Mouse (Mus musculus) thymus, postnatal 25 days (tissue): Measurements from ENCODE around the gene Vipr2.

ENCODE experiments used
- DNase-seq: peaks from one replicate; pipeline ENCODE4 v3.0.0; 2022

The Vipr2 gene

GRCm38 (mm10) chr12:116077074-116077854, at the start of gene Vipr2:
Vipr2 (plus strand) TSS chr12:116077726.
- DNase-seq = peak; percentile 63

- no peak for DNase-seq
Measured at GRCm38 (mm10) chr12:116028095-116028494, 49.4 kb upstream of the Vipr2 start.

- no peak for DNase-seq
Measured at GRCm38 (mm10) chr12:116035346-116035745, 42.2 kb upstream of the Vipr2 start.

- no peak for DNase-seq
Measured at GRCm38 (mm10) chr12:116044785-116045184, 32.7 kb upstream of the Vipr2 start.

GRCm38 (mm10) chr12:116047440-116048377, 29.8 kb upstream of the Vipr2 start, which contains the start of gene Zfp386:
Zfp386 (plus strand) TSS chr12:116047724.
- DNase-seq = peak; percentile 99

- DNase-seq = peak; percentile 24
Measured at GRCm38 (mm10) chr12:116048766-116049165, 28.8 kb upstream of the Vipr2 start.

GRCm38 (mm10) chr12:116049236-116049635, 28.3 kb upstream of the Vipr2 start:
- no peak for DNase-seq

GRCm38 (mm10) chr12:116049701-116050100, 27.8 kb upstream of the Vipr2 start:
- peak; percentile 37 for DNase-seq

GRCm38 (mm10) chr12:116054342-116054741, 23.2 kb upstream of the Vipr2 start:
- no peak for DNase-seq

GRCm38 (mm10) chr12:116056112-116056511, 21.4 kb upstream of the Vipr2 start:
- no peak for DNase-seq

GRCm38 (mm10) chr12:116061561-116062193, 15.8 kb upstream of the Vipr2 start:
- DNase-seq = no peak

GRCm38 (mm10) chr12:116062194-116062583, 15.3 kb upstream of the Vipr2 start:
- DNase-seq = no peak

GRCm38 (mm10) chr12:116063020-116063419, 14.5 kb upstream of the Vipr2 start:
- no peak for DNase-seq

- no peak for DNase-seq
Measured at GRCm38 (mm10) chr12:116071023-116071422, 6.5 kb upstream of the Vipr2 start.

GRCm38 (mm10) chr12:116077855-116078366, 385 bp downstream of the Vipr2 start:
- DNase-seq = no peak

GRCm38 (mm10) chr12:116083125-116083524, 5.6 kb downstream of the Vipr2 start:
- DNase-seq = no peak

- no peak for DNase-seq
Measured at GRCm38 (mm10) chr12:116084294-116084693, 6.8 kb downstream of the Vipr2 start.

- no peak for DNase-seq
Measured at GRCm38 (mm10) chr12:116086951-116087600, 9.6 kb downstream of the Vipr2 start.

GRCm38 (mm10) chr12:116089836-116090235, 12.3 kb downstream of the Vipr2 start:
- no peak for DNase-seq

- no peak for DNase-seq
Measured at GRCm38 (mm10) chr12:116094765-116095555, 17.4 kb downstream of the Vipr2 start.

GRCm38 (mm10) chr12:116096361-116096904, 18.9 kb downstream of the Vipr2 start:
- DNase-seq = no peak
